Mouse (Mus musculus): ENCODE results near the gene Olfr462.

The Olfr462 gene

DNA sequence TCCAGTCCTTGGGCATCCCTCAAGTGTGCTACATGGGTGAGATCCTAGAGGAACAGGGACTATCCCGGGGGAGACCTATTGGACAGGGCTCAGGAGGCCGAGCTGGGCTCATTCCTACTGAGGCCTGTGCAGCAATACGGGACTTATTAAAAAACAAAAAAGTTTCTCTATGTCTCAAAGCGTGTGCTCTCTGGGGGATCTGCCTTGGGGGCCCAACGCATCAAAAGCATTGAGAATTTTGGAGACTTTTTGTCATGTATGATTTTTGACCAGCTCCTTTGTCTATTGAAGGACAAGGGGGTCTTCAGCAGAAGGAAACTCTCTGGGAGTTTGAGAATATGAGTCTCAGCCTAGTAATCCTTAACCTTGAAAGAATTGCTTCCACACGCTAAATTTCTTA, at the start of gene Olfr462:
Gene Olfr462 (minus strand): TSS at position 101 of the 400 bp plus-strand sequence.
- DNase-seq (ENCODE audit: low read depth, low spot score), result no peak

DNA sequence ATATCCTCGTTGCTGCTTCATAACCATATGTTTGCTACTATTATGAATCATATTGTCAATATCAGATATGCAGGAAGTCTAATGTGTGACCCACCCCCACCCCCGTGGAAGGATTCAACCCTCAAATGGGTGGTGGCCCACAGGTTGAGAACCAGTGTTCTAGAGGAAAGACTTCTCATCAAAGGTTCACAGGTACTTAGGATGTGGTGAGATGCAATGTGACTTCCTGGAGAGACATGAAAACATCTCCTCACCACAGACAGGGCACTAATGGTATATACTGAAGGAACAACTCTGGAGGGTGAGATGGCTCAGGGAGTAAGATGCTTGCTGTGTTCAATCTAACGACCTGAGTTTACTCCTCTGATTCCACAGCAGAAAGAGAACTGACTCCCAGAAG, 43.4 kb upstream of the Olfr462 start:
- DNase-seq (ENCODE audit: low read depth, low spot score), result peak; percentile 73

DNA sequence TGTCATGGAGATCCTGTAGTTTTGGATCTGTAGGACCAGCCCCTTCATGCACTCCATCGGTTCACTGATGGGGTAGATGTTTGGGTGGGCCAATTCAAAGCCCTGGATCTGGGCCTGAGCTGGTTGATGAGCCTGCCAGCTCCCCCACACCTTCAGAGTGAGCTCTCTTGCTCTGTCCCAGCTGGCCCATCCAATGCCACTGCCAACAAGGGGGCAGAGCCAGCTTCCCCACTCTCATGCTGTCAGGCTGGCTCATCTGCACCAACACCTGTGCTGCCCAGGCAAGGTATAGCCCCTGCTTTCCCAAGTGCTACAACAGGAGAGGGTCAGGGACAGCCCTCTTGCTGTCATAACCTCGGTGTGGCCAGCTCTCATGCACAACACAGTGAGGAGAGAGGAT, 41.7 kb upstream of the Olfr462 start:
- no peak for DNase-seq (ENCODE audit: low read depth, low spot score)

DNA sequence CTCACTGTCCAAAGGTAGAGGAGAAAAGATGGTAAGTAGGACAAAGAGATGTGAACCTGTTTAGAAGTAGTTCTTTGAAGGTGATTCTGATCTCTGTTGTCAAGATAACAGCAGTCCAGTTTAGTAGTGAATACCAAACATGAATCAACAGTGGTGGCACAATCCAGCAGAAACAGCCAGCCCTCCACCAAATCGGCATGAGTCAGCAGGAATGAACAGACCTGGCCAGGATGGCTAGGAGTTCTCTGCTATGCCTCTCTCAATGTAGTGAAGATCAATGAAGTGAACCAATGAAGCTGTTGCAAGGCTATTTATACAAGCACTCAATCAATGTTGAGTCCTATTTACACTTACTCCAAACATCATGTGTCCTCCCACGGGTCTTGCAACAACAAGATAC, 38.3 kb upstream of the Olfr462 start:
- no peak for DNase-seq (ENCODE audit: low read depth, low spot score)

DNA sequence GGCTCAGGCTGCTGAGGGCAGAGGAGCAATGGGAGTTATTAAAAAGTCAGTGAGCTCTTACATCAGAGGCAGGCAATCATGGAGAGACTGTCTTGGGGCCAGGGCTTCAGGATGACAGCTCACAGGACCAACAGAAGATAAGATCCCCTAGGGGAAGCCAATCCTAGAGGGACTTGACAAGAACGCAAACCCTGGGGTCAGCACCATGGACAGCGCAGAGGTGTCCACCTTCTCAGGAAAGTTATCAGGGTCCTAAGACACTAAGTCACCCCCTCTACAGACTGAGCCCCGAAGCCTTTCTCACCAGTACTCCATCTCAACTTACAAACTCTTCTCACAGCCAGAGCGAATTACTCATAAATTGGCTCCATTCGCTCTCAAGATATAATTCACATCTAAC, 28.9 kb upstream of the Olfr462 start, which contains the start of gene Olfr464:
Gene Olfr464 (minus strand): TSS at position 2 of the 400 bp plus-strand sequence.
- peak; percentile 29 for DNase-seq (ENCODE audit: low read depth, low spot score)

DNA sequence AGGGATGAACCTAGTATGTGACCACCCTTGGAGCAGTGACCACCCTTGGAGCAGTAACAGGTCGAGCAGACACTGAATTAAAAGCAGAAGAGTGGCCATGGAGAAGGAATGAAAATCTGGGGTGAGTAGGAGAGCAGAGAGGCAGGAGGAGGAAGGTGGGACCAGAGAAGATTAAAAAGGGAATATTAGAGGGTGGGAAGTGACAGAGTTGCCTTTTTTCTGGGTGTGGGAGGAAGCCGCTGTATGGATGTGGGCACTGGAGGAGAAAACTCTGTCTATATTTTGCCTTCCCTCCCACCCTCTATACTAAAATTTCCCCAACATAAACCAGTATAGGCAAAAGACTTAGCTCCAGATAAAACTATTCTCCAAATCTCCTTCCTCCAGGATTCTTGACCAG, 28.2 kb upstream of the Olfr462 start:
- DNase-seq (ENCODE audit: low read depth, low spot score), result no peak

DNA sequence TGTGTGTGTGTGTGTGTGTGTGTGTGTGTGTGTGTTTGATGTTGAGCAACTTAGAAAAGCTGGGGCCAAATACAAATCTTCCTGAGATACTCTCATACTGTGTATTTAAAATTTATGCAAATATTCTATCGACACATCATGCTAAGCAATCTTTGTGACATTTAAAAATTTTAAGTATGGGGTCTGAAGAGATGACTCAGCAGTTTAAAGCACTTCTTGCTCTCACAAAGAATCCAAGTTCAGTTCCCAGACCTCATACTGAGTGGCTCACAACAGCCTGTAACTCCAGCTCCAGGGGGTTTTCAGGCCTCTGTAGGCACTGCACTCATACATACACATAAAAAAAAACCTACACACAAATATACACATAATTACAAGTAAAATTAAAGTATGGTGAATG, 23.9 kb upstream of the Olfr462 start:
- no peak for DNase-seq (ENCODE audit: low read depth, low spot score)

DNA sequence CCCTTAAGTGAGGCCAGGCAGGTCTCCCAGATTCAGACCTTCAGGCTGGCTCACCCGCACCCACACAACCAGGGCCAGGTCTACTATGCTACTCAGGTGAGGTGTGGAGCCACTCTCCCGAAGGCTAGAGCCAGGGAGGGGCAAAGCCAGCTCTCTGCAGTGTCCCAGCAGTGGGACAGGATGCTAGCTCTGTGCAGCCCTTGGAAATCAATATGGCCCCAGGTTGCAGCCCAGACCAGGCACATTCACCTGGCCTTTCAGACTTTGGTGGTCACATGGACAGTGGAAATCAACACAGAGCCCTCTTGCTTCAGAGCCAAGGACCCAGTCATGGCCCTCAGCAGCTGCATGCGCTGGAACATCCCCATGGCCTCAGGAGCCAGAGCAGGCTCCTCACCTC, 12.3 kb upstream of the Olfr462 start:
- DNase-seq (ENCODE audit: low read depth, low spot score), result no peak

DNA sequence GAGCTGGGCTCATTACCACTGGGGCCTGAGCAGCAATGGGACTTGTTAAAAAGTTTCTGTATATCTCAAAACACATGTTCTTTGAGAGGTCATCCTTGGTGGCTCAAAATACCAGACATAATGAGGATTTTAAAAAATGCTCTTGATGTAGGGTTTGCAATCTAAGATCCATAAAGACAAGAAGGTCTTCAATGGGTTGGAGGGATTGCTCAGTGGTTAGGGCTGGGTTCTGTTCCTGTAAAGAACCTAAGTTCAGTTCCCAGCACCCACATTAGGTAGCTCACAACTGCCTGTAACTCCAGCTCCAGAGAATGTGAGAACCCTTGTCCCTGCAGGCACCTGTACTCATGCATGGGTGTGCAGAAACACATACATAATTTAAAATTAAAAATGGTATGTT, 5.2 kb upstream of the Olfr462 start, which contains the start of gene Olfr463:
Gene Olfr463 (minus strand): TSS at position 101 of the 400 bp plus-strand sequence.
- DNase-seq (ENCODE audit: low read depth, low spot score), result no peak

DNA sequence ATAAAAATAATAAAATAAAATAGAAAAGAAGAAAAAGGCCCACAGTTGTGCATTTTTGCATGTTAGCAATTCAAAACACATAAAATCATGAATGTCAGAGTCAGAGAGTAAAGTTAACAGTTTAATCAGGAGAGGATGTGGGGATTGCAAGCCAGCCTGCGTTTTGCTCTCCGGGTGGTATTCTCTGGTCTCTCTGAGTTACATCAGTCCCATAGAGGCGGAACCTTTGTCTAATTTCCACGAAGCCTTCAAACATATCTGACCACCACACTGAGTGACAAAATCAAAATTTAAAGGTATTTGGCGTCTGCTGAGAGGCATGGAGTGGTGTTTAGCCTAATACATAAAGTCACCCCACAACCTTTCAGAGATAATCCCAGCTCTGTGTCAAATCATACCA, 7.2 kb downstream of the Olfr462 start:
- DNase-seq (ENCODE audit: low read depth, low spot score), result no peak

DNA sequence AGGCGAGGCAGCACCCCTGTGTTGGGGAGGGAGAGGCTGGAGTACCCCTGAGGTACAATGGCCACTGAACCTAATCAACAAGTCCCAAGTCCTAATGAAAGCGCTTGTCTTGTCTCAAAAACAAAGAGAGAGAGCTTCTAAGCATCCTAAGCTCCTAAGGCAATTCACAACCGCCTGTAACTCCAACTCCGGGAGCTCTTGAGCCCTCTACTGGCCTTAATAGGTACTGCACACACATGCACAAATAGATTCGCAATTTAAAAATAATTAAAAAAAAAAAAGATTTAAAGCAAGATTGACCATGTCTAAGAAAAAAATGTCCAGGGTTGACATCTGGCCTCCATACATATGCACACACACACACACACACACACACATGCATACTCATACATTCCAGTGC, 8.6 kb downstream of the Olfr462 start:
- peak; percentile 56 for DNase-seq (ENCODE audit: low read depth, low spot score)

DNA sequence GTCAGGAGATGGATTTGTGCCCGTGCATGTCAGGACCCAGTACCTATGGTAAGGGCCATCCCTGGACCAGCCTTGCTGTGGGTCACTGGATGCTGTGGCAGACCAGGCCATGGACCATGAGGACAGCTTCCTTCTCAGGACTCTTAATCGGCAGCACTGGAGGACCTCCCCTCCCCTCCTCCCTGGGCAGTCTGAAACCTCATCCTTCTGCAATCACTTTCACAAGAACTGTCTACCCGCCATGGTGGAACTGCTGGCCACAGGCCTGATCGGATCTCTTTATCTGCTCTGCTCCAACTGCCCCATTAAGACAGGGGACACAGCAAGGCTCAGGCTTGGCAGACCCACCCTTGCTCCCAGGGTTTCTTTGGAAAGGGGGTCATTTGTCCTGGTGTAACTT, 10.4 kb downstream of the Olfr462 start:
- DNase-seq (ENCODE audit: low read depth, low spot score), result no peak

DNA sequence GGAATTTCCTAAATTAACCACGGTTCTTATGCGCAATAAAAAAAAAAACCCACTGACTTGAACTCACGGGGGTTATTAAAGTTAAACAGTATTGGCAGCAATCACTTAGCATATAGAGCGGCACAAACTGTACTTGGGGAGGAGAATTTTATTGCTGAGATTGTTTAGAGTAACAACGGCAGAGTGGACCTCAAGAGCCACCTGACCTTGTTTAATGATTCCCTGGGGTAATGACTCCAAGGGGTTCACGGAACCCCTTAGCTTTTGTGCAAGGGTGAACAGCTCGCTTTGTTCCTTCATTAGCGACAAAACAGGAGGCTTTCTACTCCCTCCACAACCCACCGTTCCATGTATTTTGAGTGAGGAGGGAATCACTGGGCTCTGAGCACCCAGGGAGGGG, 12.2 kb downstream of the Olfr462 start:
- DNase-seq (ENCODE audit: low read depth, low spot score), result no peak

DNA sequence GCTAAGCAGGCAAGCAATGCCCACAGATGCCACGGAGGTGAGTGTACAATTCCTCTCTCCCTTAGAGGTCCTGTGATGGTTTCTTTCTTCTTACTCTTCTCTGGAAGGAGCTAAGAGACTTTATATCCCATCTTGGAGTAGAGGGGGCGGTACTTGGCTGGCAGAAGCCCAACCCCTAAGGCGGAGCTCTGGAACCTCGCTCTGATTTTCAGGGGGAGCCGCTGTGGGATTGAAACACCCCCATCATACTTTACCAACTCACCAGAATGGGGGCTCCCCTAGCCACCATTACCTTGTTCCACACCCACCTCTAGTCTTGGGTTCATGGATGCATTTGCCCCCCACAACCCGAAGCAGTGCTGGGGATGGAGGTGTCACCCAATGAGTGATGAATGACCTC, 16.6 kb downstream of the Olfr462 start, which contains the start of gene Epx:
Gene Epx (minus strand): TSS at position 101 of the 400 bp plus-strand sequence.
- DNase-seq (ENCODE audit: low read depth, low spot score), result no peak

DNA sequence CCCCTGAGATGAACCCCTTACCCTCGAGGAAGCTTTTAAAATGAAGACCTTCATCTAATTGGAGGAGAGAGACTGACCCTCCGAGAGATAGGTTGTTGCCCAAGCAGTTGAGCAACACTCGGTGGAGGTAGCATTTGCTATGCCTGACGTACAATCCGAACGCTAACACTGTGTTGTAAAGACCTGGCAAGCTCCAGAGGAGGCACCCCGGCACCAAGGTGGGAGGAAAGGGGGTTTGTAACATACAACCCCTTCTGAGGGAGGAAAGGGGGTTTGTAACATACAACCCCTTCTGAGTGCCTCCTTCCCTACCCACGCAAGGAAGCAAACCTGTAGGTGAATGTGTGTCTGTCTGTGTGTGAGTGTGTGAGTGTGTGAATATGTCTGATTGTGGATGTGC, 20.3 kb downstream of the Olfr462 start:
- DNase-seq (ENCODE audit: low read depth, low spot score), result no peak

DNA sequence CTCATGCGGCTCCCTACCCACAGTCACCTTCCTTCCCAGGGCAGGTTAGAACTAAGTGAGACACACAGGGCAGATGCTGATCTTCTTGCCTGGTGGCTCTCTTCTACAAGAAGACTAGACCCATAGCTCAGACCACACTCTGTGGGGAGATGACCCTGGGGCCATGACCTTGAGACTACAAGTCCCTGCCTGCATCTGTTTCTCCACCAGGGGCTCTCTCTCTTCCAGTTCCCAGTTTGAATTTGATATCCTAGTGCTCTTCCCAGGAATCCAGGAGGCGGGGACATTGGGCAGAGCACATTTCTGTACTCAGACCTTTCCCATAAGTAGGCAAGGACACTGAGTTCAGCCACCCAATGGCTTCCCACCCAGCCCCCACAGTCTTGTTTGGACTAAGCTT, 22.0 kb downstream of the Olfr462 start:
- DNase-seq (ENCODE audit: low read depth, low spot score), result no peak

DNA sequence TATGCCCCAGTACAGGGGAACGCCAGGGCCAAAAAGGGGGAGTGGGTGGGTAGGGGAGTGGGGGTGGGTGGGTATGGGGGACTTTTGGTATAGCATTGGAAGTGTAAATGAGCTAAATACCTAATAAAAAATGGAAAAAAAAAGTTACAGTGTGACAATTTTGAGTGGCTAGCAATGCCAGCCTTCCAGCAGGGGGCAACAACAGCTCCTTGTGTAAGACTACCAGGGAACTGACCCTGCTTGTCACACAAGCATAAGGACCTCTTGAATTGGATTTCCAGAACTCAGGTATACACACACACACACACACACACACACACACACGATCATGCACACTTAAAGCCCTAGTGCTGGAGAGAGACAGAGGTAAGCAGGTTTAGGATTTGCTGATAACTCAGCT, 25.2 kb downstream of the Olfr462 start:
- peak; percentile 49 for DNase-seq (ENCODE audit: low read depth, low spot score)

DNA sequence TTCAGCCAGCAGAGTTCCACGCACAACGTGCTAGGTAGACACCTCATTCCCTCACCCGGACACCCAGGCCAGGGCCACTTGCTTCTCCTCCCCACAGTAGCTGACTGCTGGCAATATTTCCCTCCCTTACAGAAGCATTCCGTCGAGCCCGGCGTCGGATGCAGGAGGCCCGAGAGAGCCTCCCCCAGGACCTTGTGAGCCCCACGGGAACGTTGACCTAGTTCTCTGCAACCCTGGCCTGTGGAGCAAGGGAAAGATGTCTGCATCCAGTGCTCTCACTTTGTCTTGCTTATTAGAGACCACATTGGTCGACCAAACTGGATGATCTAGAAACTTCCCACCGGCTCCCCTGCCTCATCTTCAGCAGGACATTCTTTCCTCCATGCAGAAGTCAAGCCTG, 29.3 kb downstream of the Olfr462 start:
- DNase-seq (ENCODE audit: low read depth, low spot score), result no peak

DNA sequence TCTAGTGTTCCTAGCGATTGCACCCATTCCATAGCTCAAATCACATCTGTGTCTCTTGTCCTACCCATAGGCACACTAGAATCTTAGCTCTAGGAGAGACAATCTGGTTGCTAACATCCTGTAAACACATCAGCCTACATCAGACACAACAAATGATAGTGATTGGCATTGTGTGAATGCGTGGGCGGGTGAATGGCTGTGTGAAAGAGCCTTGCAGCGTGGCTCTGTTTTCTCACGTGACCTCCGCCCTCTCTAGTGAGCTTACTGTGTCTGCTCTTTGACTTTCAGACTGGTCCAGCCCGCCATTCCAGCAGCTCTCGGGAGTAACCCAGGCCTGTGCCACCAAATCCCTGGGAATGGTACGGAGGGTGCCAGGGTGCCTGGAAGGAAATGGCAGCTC, 31.6 kb downstream of the Olfr462 start:
- peak; percentile 38 for DNase-seq (ENCODE audit: low read depth, low spot score)

DNA sequence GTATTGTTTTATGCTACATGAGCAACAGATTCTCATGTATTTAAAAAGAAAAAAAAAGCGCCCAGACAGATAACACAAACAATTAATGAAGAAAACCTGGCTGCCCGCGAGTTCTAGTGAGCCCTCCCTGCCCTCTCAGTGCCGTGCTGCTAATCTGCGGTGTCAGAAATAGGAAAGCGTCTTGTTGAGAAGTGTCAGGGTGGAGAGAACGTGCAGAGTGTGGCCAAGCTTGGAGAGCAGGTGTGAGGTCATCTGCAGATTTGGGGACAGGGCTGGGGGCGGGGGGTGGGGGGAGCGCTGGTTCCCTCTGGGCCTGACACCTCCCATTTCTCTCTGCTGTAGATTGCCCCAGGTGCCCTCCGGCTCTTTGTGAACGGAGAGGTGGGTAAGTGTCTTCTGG, 32.8 kb downstream of the Olfr462 start:
- DNase-seq (ENCODE audit: low read depth, low spot score), result no peak

DNA sequence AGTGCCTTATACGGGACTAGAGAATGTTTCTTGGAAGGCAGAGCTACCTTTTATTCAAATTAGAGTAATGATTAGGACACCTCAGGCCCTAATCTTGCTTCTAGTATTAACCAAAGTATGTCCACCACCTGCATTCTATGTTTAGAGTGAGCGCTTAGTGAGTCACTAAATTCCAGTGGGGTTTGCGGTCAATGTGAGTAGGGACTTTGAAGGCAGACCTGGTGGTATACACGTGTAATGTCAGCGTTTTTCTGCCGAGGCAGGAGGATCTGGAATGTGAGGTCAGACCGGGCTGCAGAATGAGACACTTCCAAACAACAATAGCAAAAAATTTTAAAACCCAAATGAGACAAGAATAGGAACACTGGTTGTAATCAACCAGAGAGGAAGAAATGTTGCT, 37.5 kb downstream of the Olfr462 start:
- no peak for DNase-seq (ENCODE audit: low read depth, low spot score)

DNA sequence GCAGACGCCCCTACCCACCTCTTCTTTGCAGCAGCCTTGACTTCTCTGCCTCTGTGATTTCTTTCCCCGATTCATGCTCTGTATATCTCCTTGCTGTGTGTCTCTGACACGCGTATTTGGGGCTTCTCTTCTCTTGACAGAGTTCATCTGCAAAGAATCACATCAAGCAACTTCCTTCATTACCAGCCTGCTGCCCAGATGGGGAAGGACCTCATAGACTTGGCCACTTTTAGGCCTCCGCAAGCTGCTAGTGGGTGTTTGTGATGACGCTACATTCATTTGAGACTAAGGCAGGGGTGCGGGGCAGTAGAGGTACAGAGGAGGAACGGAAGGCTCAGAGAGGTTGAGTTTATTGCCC, 38.5 kb downstream of the Olfr462 start:
- peak; percentile 25 for DNase-seq (ENCODE audit: low read depth, low spot score)

DNA sequence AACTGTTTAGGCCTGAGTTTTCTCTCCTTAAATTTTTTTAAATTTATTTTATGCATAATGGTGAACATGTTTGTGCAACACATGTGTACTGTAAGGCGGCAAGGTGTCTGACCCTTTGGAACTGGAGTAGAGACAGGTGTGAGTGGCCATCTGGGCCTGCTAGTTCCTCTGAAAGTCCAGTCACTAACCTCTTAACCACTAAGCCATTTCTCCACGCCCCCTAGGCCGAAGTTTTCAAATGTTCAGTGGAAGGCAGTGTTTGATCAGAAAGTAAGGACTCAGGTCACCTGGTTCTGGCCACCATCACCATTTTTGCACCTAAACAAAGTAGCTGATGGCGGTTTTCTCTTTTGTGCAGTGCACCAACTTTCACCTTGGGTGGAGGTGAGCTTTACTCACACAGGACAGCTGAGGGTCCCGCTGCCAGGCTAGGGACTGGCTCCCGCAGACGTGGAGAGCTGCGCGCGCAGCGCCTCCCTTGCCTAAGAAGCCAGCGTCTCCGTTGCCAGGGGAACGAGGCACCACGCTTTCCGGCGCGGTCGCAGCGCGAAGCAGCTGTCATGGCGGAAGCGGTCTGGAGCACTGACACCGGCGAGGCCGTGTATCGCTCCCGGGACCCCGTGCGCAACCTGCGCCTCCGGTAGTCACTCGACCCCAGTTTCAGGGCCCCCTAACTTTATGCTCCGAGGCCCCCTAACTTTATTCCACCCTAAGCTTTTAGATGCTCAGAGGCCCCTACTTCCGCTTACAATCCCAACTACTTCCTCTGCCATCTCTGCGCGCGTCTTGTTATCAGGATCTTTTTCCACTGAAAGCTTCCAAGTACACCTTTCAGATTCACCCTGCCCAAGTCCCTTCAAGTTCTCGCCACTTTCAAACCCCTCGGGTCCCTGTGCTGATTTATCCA, 39.1 kb downstream of the Olfr462 start, which contains the start of gene Mks1:
Gene Mks1 (plus strand): TSS at position 526 of the 907 bp plus-strand sequence.
- peak; percentile 98 for DNase-seq (ENCODE audit: low read depth, low spot score)

All from CD4-positive, CD25-positive, alpha-beta regulatory T cell, adult 2 months (primary cell).